Mouse (Mus musculus): Measurements from ENCODE around the gene Cep128. TPM values are rescaled to one million over a fixed set of nuclear protein-coding genes. Genes with fewer than 3 reads are reported as not detected.

Cep128 gene
- total and polyA plus RNA-seq, 3 experiments = 8.9 to 16.1 (median 13.5) TPM

DNA sequence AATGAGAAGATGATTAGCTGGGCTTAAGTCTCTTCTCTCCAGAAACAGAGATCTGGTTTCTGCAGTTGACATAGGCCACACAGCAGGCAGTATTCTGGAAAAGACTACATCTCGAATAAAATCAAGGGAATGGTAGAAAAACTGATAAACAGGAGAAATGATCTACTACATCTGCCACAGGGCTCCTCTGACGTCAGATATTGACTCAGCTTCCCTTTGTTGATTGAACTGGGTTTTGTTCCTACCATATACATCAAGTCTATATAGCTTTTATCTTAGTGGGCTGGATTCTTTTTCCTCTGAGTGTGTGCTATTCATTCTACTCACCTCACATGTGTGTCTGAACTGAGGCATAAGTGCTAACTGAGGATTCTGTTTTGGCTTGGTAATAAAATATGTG lies 200.3 kb downstream of the Cep128 start:
- Histone ChIP-seq H3K27me3 (replicated peaks) (no peaks in the 10 kb centered on the region), H3K79me2 (replicated peaks; ENCODE audit: control insufficient read depth, extremely low read depth, insufficient read depth, poor library complexity, severe bottlenecking) (0 out of 2 replicates have a peak, but pooled peaks cover 3% of the 10 kb centered on the region), H3K36me3 (replicated peaks in 1 of 2; ENCODE audit: control insufficient read depth in 1 of 2, insufficient read depth in 1 of 2, low read length in 1 of 2) (peaks cover 0 to 2% of the 10 kb centered on the region in 2 experiments), H3K9me3 (replicated peaks; ENCODE audit: low read length) (no peaks in the 10 kb centered on the region), H3K9ac (ENCODE audit: insufficient read depth, low read depth) (peak overlapping the region; percentile 80), H3K4me1 (ENCODE audit: control insufficient read depth in 1 of 2, insufficient read depth in 2 of 2) (peaks cover 0 to 29% of the 10 kb centered on the region in 2 experiments; a peak in 2 of 4 replicates), H3K4me3 (replicated peaks in 1 of 3; ENCODE audit: low read depth in 2 of 3, low read length in 2 of 3, poor library complexity in 1 of 3) (peak overlapping the region; percentile 57 to 70 (median 65)), H3K27ac (ENCODE audit: insufficient read depth, low read depth) (peak overlapping the region; percentile 86), H3K4me2 (ENCODE audit: insufficient read depth, low read depth, poor library complexity, severe bottlenecking) (peak overlapping the region; percentile 64; the same call in 1 of the 2 replicates)
- peak; percentile 24 for DNase-seq (ENCODE audit: extremely low read depth)
- in situ Hi-C loops (cut with MboI; ENCODE audit: low pct_ligation_motif_present, low pct_unique_long_range_greater_than_20kb, low sequenced_read_pairs) = no loop called here
- no peak for TF ChIP-seq MEF2A (IDR thresholded peaks at IDR 0.05; ENCODE audit: borderline replicate concordance, low read depth, low read length)
- TF ChIP-seq USF1 (IDR thresholded peaks at IDR 0.05; ENCODE audit: low read depth, low read length) = no peak
- TF ChIP-seq HCFC1 (IDR thresholded peaks at IDR 0.05; ENCODE audit: low read depth, low read length) = no peak
- TF ChIP-seq PAX5 (IDR thresholded peaks at IDR 0.05; ENCODE audit: low read length) = no peak
- TF ChIP-seq IRF4 (IDR thresholded peaks at IDR 0.05; ENCODE audit: low read depth, low read length) = no peak
- no peak for TF ChIP-seq ZNF384 (IDR thresholded peaks at IDR 0.05; ENCODE audit: low read depth, low read length)
- no peak for TF ChIP-seq BHLHE40 (IDR thresholded peaks at IDR 0.05; ENCODE audit: low read depth, low read length)
- no peak for TF ChIP-seq JUN (IDR thresholded peaks at IDR 0.05; ENCODE audit: insufficient read depth, low read depth, low read length)
- no peak for TF ChIP-seq MXI1 (IDR thresholded peaks at IDR 0.05; ENCODE audit: low read depth, low read length)
- no peak for TF ChIP-seq TBP (conservative IDR thresholded peaks at IDR 0.05; ENCODE audit: low read depth, low read length)
- TF ChIP-seq MAFK (IDR thresholded peaks at IDR 0.05; ENCODE audit: insufficient replicate concordance, low read length) = no peak
- no peak for TF ChIP-seq SIN3A (IDR thresholded peaks at IDR 0.05; ENCODE audit: low read length)
- no peak for TF ChIP-seq MAZ (IDR thresholded peaks at IDR 0.05; ENCODE audit: low read depth, low read length)
- TF ChIP-seq EP300 (IDR thresholded peaks at IDR 0.05; ENCODE audit: low read length) = no peak
- no peak for TF ChIP-seq ELF1 (IDR thresholded peaks at IDR 0.05; ENCODE audit: low read depth, low read length)
- TF ChIP-seq KAT2A (IDR thresholded peaks at IDR 0.05; ENCODE audit: insufficient replicate concordance, low read length) = no peak
- dilution Hi-C loops (cut with MboI; ENCODE audit: extremely low pct_ligation_motif_present, extremely low pct_unique_long_range_greater_than_20kb, low sequenced_read_pairs) = no loop called here

- Histone ChIP-seq H3K79me2 (replicated peaks; ENCODE audit: control insufficient read depth, extremely low read depth, insufficient read depth, poor library complexity, severe bottlenecking) (0 out of 2 replicates have a peak, but pooled peaks cover 3% of the 10 kb centered on the region), H3K27me3 (replicated peaks) (no peaks in the 10 kb centered on the region), H3K4me2 (ENCODE audit: insufficient read depth, low read depth, poor library complexity, severe bottlenecking) (peak overlapping the region; percentile 64), H3K4me1 (ENCODE audit: control insufficient read depth in 1 of 2, insufficient read depth in 2 of 2) (peaks cover 0 to 29% of the 10 kb centered on the region in 2 experiments; a peak in 2 of 4 replicates), H3K36me3 (replicated peaks in 1 of 2; ENCODE audit: control insufficient read depth in 1 of 2, insufficient read depth in 1 of 2, low read length in 1 of 2) (peaks cover 0 to 2% of the 10 kb centered on the region in 2 experiments), H3K4me3 (replicated peaks in 1 of 3; ENCODE audit: low read depth in 2 of 3, low read length in 2 of 3, poor library complexity in 1 of 3) (peak overlapping the region; percentile 57 to 70 (median 65)), H3K9ac (ENCODE audit: insufficient read depth, low read depth) (peak overlapping the region; percentile 80), H3K27ac (ENCODE audit: insufficient read depth, low read depth) (peak overlapping the region; percentile 86), H3K9me3 (replicated peaks; ENCODE audit: low read length) (no peaks in the 10 kb centered on the region)
- dilution Hi-C loops (cut with MboI; ENCODE audit: extremely low pct_ligation_motif_present, extremely low pct_unique_long_range_greater_than_20kb, low sequenced_read_pairs) (no loop called here), in situ Hi-C loops (cut with MboI; ENCODE audit: low pct_ligation_motif_present, low pct_unique_long_range_greater_than_20kb, low sequenced_read_pairs) (no loop called here)
- DNase-seq (ENCODE audit: extremely low read depth) = peak; percentile 78
- TF ChIP-seq MYC (IDR thresholded peaks at IDR 0.05; ENCODE audit: low read depth, low read length) (0 out of 2 replicates have a peak, but pooled peaks have one; percentile 28), CHD1 (IDR thresholded peaks at IDR 0.05; ENCODE audit: low read depth, low read length) (peak; percentile 96), UBTF (IDR thresholded peaks at IDR 0.05; ENCODE audit: low read depth, low read length) (no peak), POLR2A (IDR thresholded peaks at IDR 0.05; ENCODE audit: low read depth, low read length) (peak; percentile 61), RAD21 (IDR thresholded peaks at IDR 0.05; ENCODE audit: low read depth, low read length) (no peak), CHD2 (IDR thresholded peaks at IDR 0.05; ENCODE audit: low read length) (no peak), ETS1 (conservative IDR thresholded peaks at IDR 0.05; ENCODE audit: low read depth, low read length) (peak; percentile 69), JUN (IDR thresholded peaks at IDR 0.05; ENCODE audit: insufficient read depth, low read depth, low read length) (no peak), SIN3A (IDR thresholded peaks at IDR 0.05; ENCODE audit: low read length) (0 out of 2 replicates have a peak, but pooled peaks have one; percentile 88), ZKSCAN1 (IDR thresholded peaks at IDR 0.05; ENCODE audit: borderline replicate concordance, low read depth, low read length) (no peak), HCFC1 (IDR thresholded peaks at IDR 0.05; ENCODE audit: low read depth, low read length) (peak; percentile 69), TCF12 (IDR thresholded peaks at IDR 0.05; ENCODE audit: low read depth, low read length) (peak; percentile 60; the same call in 1 of the 2 replicates), MEF2A (IDR thresholded peaks at IDR 0.05; ENCODE audit: borderline replicate concordance, low read depth, low read length) (0 out of 2 replicates have a peak, but pooled peaks have one; percentile 56), GABPA (IDR thresholded peaks at IDR 0.05; ENCODE audit: insufficient replicate concordance, low read depth, low read length) (no peak), EP300 (IDR thresholded peaks at IDR 0.05; ENCODE audit: low read length) (peak; percentile 87), NELFE (IDR thresholded peaks at IDR 0.05; ENCODE audit: low read depth, low read length) (peak; percentile 82), ZMIZ1 (IDR thresholded peaks at IDR 0.05; ENCODE audit: low read depth, low read length) (no peak; the same call in 1 of the 2 replicates), SMC3 (IDR thresholded peaks at IDR 0.05; ENCODE audit: low read depth, low read length) (no peak), PAX5 (IDR thresholded peaks at IDR 0.05; ENCODE audit: low read length) (no peak), MXI1 (IDR thresholded peaks at IDR 0.05; ENCODE audit: low read depth, low read length) (0 out of 2 replicates have a peak, but pooled peaks have one; percentile 21), ELF1 (IDR thresholded peaks at IDR 0.05; ENCODE audit: low read depth, low read length) (peak; percentile 69), POLR2AphosphoS2 (IDR thresholded peaks at IDR 0.05; ENCODE audit: low read depth, low read length) (0 out of 2 replicates have a peak, but pooled peaks have one; percentile 60)
Observed at GRCm38 (mm10) chr12:91183304-91183855, 200.8 kb downstream of the Cep128 start.
